Mouse (Mus musculus): ENCODE measurements around the gene 4930556J24Rik. TPM values are rescaled to one million over a fixed set of nuclear protein-coding genes. Genes with fewer than 3 reads are reported as not detected.

4930556J24Rik gene
- total and polyA plus RNA-seq, 2 experiments from 2014 or later, result 0.25 TPM; not detected in 1

GRCm38 (mm10) chr11:3989748-3990147 is 13.2 kb upstream of the 4930556J24Rik start:
- Histone ChIP-seq H3K27ac (no peak overlapping the region), H3K4me2 (ENCODE audit: low read depth, low read length) (no peak overlapping the region), H3K4me1 (ENCODE audit: insufficient read depth, low read length) (no peaks in the 10 kb centered on the region), H3K27me3 (ENCODE audit: insufficient read depth, low read length) (no peaks in the 10 kb centered on the region), H3K4me3 (ENCODE audit: low read length) (no peak overlapping the region), H3K9ac (replicated peaks; ENCODE audit: low read length) (no peak overlapping the region), H3K36me3 (ENCODE audit: insufficient read depth, low read length) (no peaks in the 10 kb centered on the region), H3K9me3 (ENCODE audit: low read length) (no peaks in the 10 kb centered on the region)
- ATAC-seq, result no peak
- TF ChIP-seq CTCF (IDR thresholded peaks at IDR 0.05; ENCODE audit: low read depth), result no peak
- WGBS, result 39% methylated on average over 3 of the region's 3 CpGs
- no peak for DNase-seq (ENCODE audit: low spot score)

DNA sequence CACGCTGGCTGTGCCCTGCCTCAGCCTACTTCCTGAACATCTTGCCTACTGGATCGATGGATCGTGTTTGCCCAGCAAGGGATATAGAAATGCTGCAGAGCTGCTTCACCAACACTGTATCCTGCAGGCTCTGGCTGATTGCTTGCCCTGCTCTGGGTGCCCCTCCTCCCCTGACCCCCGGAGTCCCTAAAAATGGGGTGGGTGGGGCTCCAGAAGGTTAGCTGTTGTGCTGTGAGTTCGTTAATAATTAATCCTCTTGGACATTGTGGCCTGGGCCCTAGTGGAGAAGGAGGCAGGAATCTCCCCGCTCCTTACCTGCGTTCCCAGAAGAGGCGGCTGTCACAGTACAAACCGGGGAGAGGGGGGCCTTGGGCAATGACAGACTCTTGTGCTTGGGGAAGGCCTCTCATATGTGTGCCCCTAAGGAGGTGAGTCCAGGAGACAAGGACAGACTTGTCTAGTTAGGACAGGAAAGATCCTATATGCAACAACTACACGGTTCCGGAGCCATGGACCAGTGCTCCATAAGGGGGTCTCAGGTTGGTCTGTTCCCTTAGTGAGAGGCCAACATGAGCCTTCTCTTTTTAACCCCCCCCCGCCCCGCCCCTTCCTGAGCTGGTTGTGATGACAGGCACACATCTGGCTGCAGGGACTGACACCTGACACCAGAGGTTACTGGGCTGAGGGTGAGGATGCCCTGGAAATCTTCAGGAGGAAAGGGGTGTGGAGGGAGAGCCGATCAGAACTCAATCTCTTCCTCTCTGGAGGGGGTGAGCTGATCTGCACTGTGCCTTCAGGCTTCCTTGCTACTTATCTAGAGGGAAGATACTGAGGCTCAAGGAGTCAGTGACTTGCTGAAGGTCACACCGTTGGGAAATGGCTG is 7.5 kb upstream of the 4930556J24Rik start:
- Histone ChIP-seq H3K4me2 (ENCODE audit: low read depth, low read length) (peak overlapping the region; percentile 67), H3K36me3 (ENCODE audit: insufficient read depth, low read length) (peaks cover 3% of the 10 kb centered on the region), H3K4me1 (ENCODE audit: insufficient read depth, low read length) (no peaks in the 10 kb centered on the region), H3K27me3 (ENCODE audit: insufficient read depth, low read length) (no peaks in the 10 kb centered on the region), H3K9ac (replicated peaks; ENCODE audit: low read length) (peak overlapping the region; percentile 61), H3K9me3 (ENCODE audit: low read length) (no peaks in the 10 kb centered on the region), H3K27ac (peak overlapping the region; percentile 68), H3K4me3 (ENCODE audit: low read length) (peak overlapping the region; percentile 39)
- ATAC-seq, result peak; percentile 60
- no peak for DNase-seq (ENCODE audit: low spot score)
- 15% methylated on average over 15 of the region's 15 CpGs for WGBS
- TF ChIP-seq CTCF (IDR thresholded peaks at IDR 0.05; ENCODE audit: low read depth), result no peak

DNA sequence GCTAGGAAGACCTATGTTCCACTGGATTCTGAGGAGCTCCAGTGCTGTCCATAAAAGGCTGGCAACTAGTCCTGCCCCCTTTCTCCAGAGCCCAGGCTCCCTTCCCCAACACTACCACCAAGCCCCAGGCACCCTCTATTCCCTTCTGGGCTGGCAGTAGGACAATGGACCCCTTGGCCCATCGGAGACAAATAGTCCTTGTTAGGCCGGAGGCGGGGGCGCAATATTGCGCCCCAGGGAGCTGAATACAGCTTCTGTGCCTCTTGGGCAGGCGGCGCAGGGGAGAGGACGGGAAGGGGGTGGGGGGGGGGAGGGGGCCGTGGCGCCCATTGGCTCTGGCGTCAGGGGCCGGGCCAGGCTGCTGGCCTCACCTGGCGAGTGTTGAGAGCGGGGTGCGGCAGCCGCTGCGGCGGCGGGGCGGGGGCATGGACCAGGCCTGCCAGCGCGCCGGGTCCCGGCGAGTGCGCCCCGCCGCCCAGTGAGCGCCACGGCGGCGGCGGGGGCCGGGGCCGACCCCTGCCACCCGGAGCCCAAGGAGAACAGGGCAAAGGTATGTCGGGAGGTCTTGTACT is 6.8 kb upstream of the 4930556J24Rik start, which contains the start of gene Gal3st1:
Gene Gal3st1, plus strand, starts transcription at position 346 of the 572 bp plus-strand sequence.
- Histone ChIP-seq H3K36me3 (ENCODE audit: insufficient read depth, low read length) (peaks cover 10% of the 10 kb centered on the region), H3K27ac (peak within 1 kb of the TSS; percentile 68), H3K4me2 (ENCODE audit: low read depth, low read length) (peak within 1 kb of the TSS; percentile 67), H3K4me1 (ENCODE audit: insufficient read depth, low read length) (no peaks in the 10 kb centered on the region), H3K4me3 (ENCODE audit: low read length) (peak within 1 kb of the TSS; percentile 39), H3K9ac (replicated peaks; ENCODE audit: low read length) (peak within 1 kb of the TSS; percentile 61), H3K27me3 (ENCODE audit: insufficient read depth, low read length) (no peaks in the 10 kb centered on the region), H3K9me3 (ENCODE audit: low read length) (no peaks in the 10 kb centered on the region)
- under 1% methylated on average over 30 of the region's 37 CpGs for WGBS
- ATAC-seq (peak; percentile 71), DNase-seq (ENCODE audit: low spot score) (peak; percentile 63)
- no peak for TF ChIP-seq CTCF (IDR thresholded peaks at IDR 0.05; ENCODE audit: low read depth)

- WGBS, result 56% methylated on average over 7 of the region's 7 CpGs
- H3K27me3 ChIP-seq (ENCODE audit: insufficient read depth, low read length), result no peaks in the 10 kb centered on the region
- H3K36me3 ChIP-seq (ENCODE audit: insufficient read depth, low read length), result peaks cover 19% of the 10 kb centered on the region
- H3K4me3 ChIP-seq (ENCODE audit: low read length), result no peak overlapping the region
- H3K27ac ChIP-seq, result peak overlapping the region; percentile 32; the same call in 1 of the 2 replicates
- H3K9me3 ChIP-seq (ENCODE audit: low read length), result no peaks in the 10 kb centered on the region
- H3K4me2 ChIP-seq (ENCODE audit: low read depth, low read length), result peak overlapping the region; percentile 67
- DNase-seq (ENCODE audit: low spot score), result no peak
- H3K4me1 ChIP-seq (ENCODE audit: insufficient read depth, low read length), result no peaks in the 10 kb centered on the region
- no peak for TF ChIP-seq CTCF (IDR thresholded peaks at IDR 0.05; ENCODE audit: low read depth)
- 0 out of 2 replicates have a peak, but pooled peaks have one; percentile 10 for ATAC-seq
- H3K9ac ChIP-seq (replicated peaks; ENCODE audit: low read length), result no peak overlapping the region
Observed at GRCm38 (mm10) chr11:3982275-3983209, 6.0 kb upstream of the 4930556J24Rik start.

GRCm38 (mm10) chr11:3981536-3981935 is 5.0 kb upstream of the 4930556J24Rik start:
- no peak overlapping the region for H3K4me3 ChIP-seq (ENCODE audit: low read length)
- peaks cover 27% of the 10 kb centered on the region for H3K36me3 ChIP-seq (ENCODE audit: insufficient read depth, low read length)
- H3K4me1 ChIP-seq (ENCODE audit: insufficient read depth, low read length), result no peaks in the 10 kb centered on the region
- ATAC-seq (no peak), DNase-seq (ENCODE audit: low spot score) (no peak)
- WGBS, result 79% methylated on average over 6 of the region's 6 CpGs
- no peak for TF ChIP-seq CTCF (IDR thresholded peaks at IDR 0.05; ENCODE audit: low read depth)
- H3K9ac ChIP-seq (replicated peaks; ENCODE audit: low read length), result no peak overlapping the region
- H3K9me3 ChIP-seq (ENCODE audit: low read length), result no peaks in the 10 kb centered on the region
- H3K27me3 ChIP-seq (ENCODE audit: insufficient read depth, low read length), result no peaks in the 10 kb centered on the region
- H3K27ac ChIP-seq, result no peak overlapping the region
- H3K4me2 ChIP-seq (ENCODE audit: low read depth, low read length), result no peak overlapping the region

GRCm38 (mm10) chr11:3978421-3978820 is 1.8 kb upstream of the 4930556J24Rik start:
- H3K4me1 ChIP-seq (ENCODE audit: insufficient read depth, low read length), result no peaks in the 10 kb centered on the region
- 93% methylated on average over 5 of the region's 5 CpGs for WGBS
- H3K27ac ChIP-seq, result no peak overlapping the region
- peaks cover 56% of the 10 kb centered on the region for H3K36me3 ChIP-seq (ENCODE audit: insufficient read depth, low read length)
- H3K4me3 ChIP-seq (ENCODE audit: low read length), result no peak overlapping the region
- H3K9me3 ChIP-seq (ENCODE audit: low read length), result no peaks in the 10 kb centered on the region
- TF ChIP-seq CTCF (IDR thresholded peaks at IDR 0.05; ENCODE audit: low read depth), result no peak
- ATAC-seq (no peak), DNase-seq (ENCODE audit: low spot score) (no peak)
- H3K4me2 ChIP-seq (ENCODE audit: low read depth, low read length), result no peak overlapping the region
- no peaks in the 10 kb centered on the region for H3K27me3 ChIP-seq (ENCODE audit: insufficient read depth, low read length)
- no peak overlapping the region for H3K9ac ChIP-seq (replicated peaks; ENCODE audit: low read length)
